Mouse (Mus musculus): ENCODE results near the gene Dennd2c. TPM values are rescaled to one million over a fixed set of nuclear protein-coding genes. Genes with fewer than 3 reads are reported as not detected.
"Not testable (repeated sequence)": the region's sequence is repeated elsewhere in the genome, so short reads cannot be mapped to it uniquely, and the experiment has no call there.

Dennd2c gene
- total RNA-seq, 1 experiment from 2014 or later = 3.9 TPM

DNA sequence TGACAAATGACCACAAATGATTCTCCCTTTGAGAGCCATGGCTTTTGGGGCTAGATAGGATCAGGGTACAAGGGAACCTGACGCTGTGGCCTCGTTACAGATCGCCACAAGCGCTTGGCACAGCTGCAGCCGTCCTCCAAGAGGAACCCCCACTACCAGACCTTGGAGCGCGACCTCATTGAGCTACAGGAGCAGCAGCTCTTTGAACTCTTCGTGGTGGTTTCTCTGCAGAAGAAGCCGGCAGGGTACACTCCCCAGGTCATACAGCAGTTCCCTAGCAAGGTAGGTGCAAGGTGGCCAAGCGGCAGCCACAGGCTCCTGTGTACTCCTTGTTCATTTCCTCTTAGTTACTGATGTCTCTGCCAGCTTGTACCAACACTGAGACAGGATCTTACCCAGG lies 46.5 kb downstream of the Dennd2c start:
- ATAC-seq (replicated peaks; ENCODE audit: low read depth, poor library complexity, severe bottlenecking) = 0 out of 2 replicates have a peak, but pooled peaks have one; percentile 32

DNA sequence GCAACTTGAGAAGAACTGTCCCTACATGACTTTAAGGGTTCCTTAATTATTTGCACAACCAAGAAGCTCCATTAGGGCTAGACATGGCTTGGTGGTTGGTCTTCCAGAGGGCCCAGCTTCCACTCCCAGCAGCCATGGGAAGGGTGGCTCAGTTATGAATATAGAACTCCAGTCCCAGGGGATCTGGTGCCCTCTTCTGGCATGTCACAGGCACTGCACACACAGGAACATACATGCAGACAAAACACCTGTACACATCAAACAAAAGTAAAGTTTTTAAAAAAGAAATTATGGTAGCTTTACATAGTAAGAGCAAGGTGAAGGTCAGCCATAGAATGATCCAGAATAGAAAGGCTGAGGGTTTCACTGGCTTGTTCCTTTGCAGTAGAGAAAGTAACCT lies 51.4 kb downstream of the Dennd2c start:
- ATAC-seq (replicated peaks; ENCODE audit: low read depth, poor library complexity, severe bottlenecking) = no peak

DNA sequence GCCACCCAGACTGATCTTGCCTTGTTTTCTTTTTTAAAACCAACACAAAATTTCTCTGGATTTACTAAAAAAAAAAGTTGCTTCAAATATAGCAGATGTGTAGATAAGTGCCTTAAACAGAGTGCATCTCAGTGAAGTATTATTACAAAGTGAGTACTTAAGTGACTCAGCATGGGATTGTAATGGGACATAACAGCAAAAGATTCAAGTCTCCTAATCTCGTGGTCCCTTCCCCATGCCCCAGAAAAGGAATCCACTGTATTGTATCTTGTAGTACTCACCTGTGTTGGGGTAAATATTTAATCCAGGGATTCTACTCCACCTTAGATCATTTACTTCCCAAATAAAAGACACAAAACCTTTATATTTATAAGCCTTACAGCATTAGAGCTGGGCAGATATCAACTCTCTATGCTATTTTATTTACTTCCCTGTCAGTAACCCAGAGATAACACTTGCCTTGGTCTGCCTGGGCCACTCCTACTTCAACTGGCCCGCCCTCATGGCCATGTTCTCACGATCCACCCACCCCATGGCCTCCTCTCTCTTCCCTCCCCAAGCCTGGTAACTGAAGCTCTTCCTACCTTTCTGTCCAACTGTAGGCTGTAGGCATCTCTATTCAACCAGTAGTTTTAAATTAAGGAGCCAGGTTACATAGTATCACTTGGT lies 57.0 kb downstream of the Dennd2c start:
- ATAC-seq (replicated peaks; ENCODE audit: low read depth, poor library complexity, severe bottlenecking) = peak; percentile 50; the same call in 1 of the 2 replicates

DNA sequence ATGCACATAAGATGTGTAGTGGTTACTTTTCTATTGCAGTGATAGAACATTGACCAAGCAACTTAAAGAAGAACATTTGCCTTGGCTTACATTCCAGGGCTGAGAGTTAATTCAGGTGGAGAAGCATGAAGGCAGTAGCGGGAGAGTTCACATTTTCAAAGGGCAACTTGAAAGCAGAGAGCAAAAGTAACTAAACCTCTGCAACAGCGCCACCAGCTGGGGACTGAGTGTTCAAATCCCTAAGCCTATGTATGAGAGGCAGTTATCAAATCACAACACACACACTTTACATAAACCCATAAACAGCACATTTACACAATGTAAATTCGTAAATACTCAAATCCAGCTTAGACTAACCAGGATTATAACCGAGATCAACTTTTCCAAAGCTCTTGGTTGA lies 67.4 kb downstream of the Dennd2c start:
- ATAC-seq (replicated peaks; ENCODE audit: low read depth, poor library complexity, severe bottlenecking) = peak; percentile 53

DNA sequence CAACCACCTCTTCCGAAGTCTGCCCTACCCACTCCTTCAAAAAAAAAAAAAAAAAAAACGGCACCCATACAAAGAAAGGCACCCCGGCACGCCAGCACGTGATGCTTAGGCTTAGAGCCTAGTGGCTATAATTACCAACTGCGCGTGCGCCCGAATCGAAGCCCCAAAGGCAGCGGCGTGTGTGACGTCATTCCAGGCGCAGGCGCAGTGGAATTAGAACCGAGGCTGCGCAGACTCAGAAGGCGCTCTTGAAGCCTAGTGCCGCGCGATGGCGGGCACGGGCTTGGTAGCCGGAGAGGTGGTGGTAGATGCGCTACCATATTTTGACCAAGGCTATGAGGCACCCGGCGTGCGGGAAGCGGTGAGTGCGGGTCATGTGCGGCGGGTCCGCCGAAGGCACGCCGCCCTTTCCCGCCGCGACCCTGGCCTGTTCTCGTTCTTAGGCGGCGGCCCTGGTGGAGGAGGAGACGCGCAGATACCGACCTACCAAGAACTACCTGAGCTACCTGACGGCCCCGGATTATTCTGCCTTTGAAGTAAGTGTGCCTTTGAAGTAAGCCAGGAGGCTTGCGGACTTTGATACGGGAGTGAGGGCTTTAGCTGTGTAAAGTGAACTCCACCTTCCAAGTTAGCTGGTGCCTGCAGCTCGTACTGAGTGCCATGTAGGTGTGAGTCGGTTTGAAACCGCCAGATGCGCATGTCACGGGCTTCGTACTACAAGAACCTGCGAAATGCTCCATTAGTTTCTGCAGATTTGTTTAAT lies 69.3 kb downstream of the Dennd2c start, which contains the start of gene Bcas2:
Gene Bcas2, plus strand, starts transcription at position 151 of the 763 bp plus-strand sequence.
- ATAC-seq (replicated peaks; ENCODE audit: low read depth, poor library complexity, severe bottlenecking) = peak; percentile 86

DNA sequence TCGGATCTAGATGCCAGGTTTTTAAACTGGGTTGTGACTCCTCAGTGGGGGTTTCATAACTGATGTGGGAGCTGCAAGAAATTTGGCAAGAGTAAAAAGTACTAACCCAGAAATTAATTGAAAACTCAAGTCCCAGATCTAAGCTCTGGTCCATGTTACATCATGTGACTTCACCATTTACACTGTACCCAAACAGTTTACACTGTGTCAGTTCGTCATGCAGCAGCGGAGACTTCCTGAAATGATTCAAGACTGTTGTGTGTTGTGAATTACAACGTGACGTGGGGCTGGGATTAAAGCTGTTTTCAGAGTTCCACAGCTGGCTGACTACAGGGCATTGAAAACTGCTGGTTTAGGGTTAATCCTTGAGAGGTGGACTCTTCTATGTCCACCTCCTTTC lies 70.2 kb downstream of the Dennd2c start:
- no peak for ATAC-seq (replicated peaks; ENCODE audit: low read depth, poor library complexity, severe bottlenecking)

DNA sequence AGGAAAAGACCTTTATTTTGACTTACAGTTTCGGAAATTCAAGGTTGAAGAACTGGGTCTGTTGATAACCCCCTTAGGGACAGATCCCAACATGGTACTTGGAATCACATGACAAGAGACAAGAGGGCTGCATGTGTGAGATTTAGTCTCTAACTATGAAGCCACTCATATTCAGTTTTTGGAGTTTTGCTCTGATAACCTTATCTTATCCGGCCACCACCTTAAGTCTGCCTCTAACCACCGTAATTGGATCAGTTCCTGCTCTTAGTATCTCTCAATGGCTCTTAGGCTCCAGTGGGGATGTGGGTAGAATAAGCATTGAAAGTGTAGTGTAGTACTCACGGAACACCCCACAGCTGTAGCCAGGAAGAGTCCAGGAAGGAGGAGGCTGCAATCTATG lies 74.3 kb downstream of the Dennd2c start:
- ATAC-seq (replicated peaks; ENCODE audit: low read depth, poor library complexity, severe bottlenecking) = peak; percentile 60

DNA sequence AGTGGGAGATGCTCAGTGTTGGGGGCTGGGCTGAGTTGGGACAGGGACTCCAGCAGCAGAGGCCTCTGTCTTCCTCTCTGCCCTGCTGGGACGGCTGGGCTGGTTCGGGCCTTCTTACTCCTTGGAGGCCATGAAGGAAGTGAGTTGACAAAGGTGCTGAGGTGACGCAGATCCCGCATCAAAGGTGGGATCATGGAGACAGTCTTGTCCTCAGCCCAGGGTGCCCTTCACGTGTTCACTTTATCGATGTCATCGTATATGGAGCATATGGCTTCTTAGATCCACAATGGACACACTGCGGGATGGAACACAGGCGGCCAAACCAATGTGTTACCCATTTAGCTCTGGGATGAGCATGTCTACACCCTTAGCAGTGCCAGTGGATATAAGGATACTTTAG lies 77.1 kb downstream of the Dennd2c start:
- no peak for ATAC-seq (replicated peaks; ENCODE audit: low read depth, poor library complexity, severe bottlenecking)

DNA sequence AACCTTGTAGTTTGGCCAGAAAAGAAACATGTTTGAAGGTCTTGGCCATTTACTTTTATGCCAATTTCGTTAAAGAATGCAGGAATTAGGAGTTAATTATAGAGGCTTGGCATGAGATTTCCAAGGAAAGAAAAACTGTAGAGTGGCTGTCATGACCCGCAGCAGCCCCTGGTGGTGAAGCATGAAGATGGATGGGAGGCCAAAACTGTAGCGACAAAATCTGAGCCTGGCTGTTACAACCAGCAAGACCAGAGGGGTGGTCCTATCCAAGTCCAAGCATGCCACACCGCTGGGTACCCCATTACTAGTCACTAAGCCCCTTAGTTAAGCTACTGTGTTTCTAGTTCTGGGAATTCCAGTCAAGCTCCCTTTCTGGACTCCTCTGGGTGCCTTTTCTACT lies 78.8 kb downstream of the Dennd2c start:
- 0 out of 2 replicates have a peak, but pooled peaks have one; percentile 34 for ATAC-seq (replicated peaks; ENCODE audit: low read depth, poor library complexity, severe bottlenecking)

DNA sequence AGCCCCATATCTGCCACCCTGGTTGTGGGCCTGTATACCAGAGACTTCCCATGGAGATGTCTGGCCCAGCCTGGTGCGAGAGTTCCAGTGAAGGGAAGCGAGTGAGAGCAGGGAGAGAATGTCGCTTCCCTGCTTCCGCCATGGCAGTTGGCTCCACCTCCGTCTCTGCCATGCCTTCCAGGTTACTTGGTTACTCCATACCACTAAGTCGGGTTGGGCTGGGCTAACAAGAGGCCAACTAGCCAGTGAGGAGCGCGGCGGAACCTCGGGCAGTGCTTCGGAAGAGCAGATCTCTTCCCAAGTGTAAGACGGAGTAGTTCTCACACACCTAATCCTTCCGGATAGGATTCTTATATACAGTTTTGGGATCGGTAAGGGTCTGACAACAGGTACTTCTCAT lies 80.4 kb downstream of the Dennd2c start:
- ATAC-seq (replicated peaks; ENCODE audit: low read depth, poor library complexity, severe bottlenecking) = no peak

DNA sequence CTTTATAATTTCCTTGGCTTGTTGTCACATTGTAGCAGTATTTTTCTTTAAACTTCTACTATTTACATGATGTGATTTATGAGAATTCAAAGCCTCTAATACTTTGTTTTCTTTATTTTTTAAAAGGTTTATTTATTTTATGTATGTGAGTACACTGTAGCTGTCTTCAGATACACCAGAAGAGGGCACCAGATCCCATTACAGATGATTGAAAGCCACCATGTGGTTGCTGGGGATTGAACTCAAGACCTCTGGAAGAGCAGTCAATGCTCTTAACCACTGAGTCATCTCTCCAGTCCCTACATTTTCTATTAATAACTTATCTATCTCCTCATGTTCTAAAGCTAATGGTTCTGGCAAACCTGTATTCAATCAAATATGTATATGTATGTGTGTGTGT lies 82.1 kb downstream of the Dennd2c start:
- not testable (repeated sequence) for ATAC-seq (replicated peaks; ENCODE audit: low read depth, poor library complexity, severe bottlenecking)

DNA sequence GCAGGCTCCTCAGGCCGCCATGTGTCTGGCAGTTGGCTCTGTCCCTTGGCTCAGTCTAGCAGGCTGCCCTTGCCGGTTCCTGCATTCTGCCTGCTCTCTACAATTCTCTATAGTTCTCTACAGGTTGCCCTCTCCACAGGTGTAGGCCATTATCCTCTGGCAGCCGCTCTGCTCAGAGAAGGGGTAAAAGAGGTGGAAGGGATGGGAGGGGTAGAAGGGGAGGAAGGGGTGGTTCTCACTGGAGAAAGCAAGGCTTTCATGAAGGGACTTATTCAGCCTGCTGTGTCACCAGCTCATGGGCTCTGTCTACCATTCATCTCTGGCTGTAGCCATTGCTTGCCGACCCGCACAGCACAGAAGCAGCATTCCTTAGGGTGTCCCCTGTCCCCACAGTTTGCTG lies 86.0 kb downstream of the Dennd2c start:
- ATAC-seq (replicated peaks; ENCODE audit: low read depth, poor library complexity, severe bottlenecking) = no peak

DNA sequence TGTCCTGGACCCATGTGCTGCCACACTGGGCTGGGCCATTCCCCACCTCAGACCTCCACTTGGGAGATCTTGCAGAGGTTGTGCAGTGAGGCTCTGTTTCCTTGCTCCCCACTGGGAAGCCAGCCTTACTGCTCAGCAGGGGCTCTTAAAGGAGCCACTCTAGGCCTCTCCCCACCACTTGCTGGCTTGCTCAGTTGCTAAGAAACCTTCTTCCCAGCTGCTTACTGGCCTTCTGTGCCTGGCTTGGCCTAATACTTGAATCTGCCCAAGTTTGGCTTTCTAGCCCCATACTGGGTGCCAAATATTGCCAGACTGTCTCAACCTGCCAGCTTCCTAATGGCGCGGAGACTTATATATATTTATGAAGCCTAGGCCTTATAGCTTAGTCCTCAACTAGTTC lies 86.5 kb downstream of the Dennd2c start:
- ATAC-seq (replicated peaks; ENCODE audit: low read depth, poor library complexity, severe bottlenecking) = no peak

DNA sequence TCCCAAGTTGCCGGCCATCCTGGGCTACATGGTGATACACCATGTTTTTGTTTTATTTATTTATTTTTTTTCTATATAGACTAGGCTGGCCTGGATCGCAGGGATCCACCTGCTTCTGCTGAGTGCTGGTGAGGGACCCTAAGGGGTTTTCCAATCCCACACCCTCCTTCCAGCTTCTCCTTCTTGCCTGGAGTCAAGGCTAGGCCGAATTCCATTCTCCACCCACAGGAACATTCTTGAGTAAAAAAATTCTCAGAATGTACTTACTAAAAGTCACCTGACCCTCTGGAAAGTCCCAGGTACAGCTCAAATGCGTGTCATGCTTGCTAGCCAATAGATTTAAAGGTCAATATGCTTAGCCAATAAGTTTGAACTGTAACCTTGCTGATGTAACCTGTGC lies 89.8 kb downstream of the Dennd2c start:
- no peak for ATAC-seq (replicated peaks; ENCODE audit: low read depth, poor library complexity, severe bottlenecking)

DNA sequence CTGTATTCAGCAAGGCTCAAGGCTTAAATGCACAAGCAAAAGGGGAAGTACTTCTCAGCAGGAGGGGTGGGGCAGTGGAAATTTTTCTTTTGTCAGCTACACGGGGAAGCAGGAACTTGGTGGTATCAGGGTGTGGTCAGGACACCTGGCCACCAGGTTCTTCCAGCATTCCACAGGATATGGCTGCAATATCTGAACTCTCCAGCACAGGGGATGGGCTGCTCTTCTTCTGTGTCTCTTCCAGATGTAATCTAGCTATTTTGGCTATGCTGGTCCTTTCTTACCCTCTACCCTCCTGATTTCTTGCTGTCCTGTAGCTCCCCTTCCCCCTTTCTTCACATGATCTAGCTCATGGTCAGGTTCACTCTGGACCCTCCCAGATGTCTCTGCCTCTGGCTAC lies 90.8 kb downstream of the Dennd2c start:
- no peak for ATAC-seq (replicated peaks; ENCODE audit: low read depth, poor library complexity, severe bottlenecking)

DNA sequence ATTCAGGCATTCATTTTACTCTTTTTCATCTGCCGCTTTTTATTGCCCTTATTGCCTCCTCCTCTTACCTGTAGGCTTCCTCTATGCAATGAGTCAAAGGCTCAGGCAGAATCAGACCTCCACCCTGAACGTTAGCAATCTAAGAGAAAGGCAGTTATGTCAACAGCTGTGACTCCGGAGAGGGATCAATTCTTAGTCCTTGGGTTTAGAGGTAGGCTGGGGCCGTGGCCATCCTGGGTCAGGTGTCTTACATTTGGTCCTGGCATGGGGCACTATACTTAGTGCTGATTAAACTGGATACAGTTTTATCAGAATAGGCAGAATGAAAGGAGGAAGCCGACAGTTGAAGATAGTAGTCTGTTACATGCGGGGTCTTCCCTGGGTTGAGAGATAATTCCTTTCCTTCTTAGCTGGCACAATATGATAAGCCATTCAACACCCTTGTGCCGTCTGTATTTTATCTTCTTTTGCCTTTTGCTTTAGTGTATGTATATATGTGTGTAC lies 94.0 kb downstream of the Dennd2c start:
- ATAC-seq (replicated peaks; ENCODE audit: low read depth, poor library complexity, severe bottlenecking) = peak; percentile 84

DNA sequence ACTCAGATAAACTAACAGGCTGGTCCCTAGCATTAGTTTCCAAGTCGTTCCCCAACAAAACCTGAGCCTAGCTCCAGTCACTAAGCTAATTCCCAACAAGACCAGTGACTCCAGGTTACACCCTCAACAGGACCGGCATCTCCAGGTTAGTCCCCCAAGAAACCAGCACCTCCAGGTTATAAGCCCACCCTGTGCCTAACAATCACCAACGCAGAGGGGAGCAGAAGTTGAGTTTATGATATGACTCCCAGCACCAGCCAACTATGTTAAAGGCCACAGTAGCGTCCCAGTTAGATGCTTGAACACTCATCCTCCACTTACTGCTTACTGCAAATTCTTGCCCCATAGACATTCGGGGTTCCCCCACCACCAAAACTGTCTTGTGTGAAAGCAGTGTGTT lies 97.0 kb downstream of the Dennd2c start:
- ATAC-seq (replicated peaks; ENCODE audit: low read depth, poor library complexity, severe bottlenecking) = no peak

DNA sequence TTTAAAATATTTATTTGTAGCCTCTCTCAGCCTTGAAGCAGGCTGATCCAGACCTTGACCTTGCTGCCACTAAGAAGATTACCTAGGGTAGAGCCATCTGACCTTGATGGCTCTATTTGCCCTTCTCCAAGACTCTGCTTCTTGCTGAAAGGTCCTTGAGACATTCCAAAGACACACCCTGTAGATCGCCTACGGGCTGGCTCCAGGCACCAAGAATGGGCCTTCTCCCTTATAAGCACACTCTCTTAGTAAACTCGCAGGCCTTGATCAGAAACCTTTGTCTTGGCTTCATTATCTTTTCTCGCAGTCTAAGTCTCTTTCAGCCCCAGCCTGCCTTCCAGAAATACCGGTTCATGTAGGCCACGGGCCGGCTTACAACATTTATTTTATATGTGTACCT lies 98.7 kb downstream of the Dennd2c start:
- ATAC-seq (replicated peaks; ENCODE audit: low read depth, poor library complexity, severe bottlenecking) = not testable (repeated sequence)

DNA sequence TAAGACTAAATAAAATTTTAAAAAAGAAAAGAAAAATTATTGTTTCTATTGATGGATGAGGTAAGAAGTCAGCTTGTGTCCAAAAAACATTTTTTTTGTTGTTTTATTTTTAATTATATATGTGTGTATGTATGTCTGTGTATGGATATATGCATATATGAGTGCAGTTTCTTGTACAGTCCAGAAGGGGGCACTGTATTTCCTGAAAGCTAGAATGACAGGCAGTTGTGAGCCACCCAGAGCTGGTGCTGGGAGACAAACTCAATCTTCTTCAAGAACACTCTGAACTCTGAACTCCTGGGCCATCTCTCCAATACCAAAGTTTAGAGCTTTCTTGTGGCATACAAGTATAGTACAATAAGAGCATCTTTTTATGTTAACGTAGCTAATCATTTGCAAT lies 101.2 kb downstream of the Dennd2c start:
- ATAC-seq (replicated peaks; ENCODE audit: low read depth, poor library complexity, severe bottlenecking) = no peak

DNA sequence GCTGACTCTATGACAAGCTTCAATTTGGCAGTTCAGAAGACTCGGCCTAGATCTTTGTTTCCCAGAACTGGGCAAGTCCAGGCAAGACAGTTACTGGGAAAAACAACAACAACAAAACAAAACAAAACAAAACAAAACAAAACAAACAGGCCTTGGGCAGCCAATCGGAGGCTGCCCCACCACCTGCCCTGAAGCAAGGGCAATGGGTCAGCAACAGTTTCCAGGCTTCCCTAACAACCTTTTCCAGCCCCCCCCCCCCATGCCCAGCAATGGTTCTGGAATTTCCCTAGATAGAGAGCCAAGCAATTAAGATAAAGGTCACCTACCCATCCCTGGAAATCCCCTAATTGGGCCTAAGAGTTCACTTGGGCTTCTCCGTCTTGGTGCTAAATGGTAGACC lies 102.0 kb downstream of the Dennd2c start:
- ATAC-seq (replicated peaks; ENCODE audit: low read depth, poor library complexity, severe bottlenecking) = no peak

DNA sequence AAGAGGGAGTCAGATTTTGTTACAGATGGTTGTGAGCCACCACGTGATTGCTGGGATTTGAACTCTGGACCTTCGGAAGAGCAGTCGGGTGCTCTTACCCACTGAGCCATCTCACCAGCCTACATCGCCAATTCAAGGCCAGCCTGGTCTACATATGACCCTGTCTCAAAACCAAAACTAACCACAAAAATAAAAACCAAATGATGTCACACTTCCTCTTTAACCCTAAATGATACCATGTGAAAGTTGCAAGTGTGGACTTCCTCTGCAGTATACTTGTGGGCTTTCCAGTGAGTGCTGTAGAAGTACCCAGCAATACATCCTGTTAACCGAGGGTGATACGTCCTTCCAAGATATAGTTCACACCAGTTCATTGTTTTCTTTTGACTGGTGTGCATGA lies 104.0 kb downstream of the Dennd2c start:
- ATAC-seq (replicated peaks; ENCODE audit: low read depth, poor library complexity, severe bottlenecking) = peak; percentile 97
